Mouse (Mus musculus): ENCODE measurements around the gene Egln3.

DNA sequence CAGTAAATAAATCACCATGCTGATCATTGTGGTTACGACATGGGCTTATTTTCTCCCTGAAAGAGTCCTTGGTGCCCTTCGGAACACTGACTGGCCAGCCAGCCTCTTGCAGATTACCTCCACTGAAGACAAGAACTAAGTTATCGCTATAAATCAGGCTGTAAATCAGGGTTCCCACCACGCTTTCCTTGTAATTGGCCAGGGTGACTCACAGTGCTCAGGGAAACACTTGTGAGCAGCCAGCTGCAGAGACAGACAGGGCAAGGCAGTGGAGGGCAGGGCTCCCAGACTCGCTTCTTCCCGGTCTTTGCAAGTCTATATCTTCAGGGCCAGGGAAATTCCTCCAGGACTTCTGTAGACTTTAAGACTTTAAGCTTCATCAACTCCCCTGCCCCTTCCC lies 10.8 kb upstream of the Egln3 start:
- TF ChIP-seq CTCF (IDR thresholded peaks at IDR 0.05; ENCODE audit: extremely low read depth, insufficient read depth, low read length), result no peak
- no peak for TF ChIP-seq POLR2A (IDR thresholded peaks at IDR 0.05; ENCODE audit: extremely low read depth, insufficient read depth, low read length)
